Mouse (Mus musculus): ENCODE measurements around the gene Ankrd28.

DNA sequence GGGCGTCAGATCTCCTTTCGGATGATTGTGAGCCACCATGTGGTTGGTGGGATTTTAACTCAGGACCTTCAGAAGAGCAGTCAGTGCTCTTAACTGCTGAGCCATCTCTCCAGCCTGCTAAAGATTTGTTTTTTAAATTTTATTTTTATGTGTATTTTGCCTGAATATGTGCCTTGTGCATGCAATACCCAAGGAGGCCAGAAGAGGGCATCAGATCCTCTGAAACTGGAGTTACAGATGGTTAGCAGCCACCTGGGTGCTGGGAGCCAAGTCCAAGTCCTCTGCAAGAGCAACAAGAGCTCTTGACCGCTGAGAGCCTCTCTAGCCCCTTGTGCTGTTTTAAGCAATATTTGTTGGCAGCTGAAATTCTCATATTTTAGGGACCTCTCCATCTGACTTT is 180.1 kb downstream of the Ankrd28 start:
- TF ChIP-seq CTCF (IDR thresholded peaks at IDR 0.05; ENCODE audit: low read depth) (peak; percentile 50), EP300 (optimal IDR thresholded peaks at IDR 0.05) (no peak)
